Mouse (Mus musculus) thymus, postnatal 36 days (tissue): ENCODE measurements at regions not wholly inside any gene's neighbourhood (a gene's known extent, or its start where the extent isn't known, plus 50 kb on each side); places are given as distances from the start of the nearest gene placed in this dataset.
"Not testable (repeated sequence)": the region's sequence is repeated elsewhere in the genome, so short reads cannot be mapped to it uniquely, and the experiment has no call there.

ENCODE experiments used
- DNase-seq, 2 experiments: peaks; one replicate each; pipeline ENCODE4 v3.0.0; 2022; ENCODE audit warnings: mixed read lengths in 2 of 2

- DNase-seq: no peak
Observed at GRCm38 (mm10) chr1:194435060-194435459, 183.0 kb upstream of the Plxna2 start.

- DNase-seq: no peak
Observed at GRCm38 (mm10) chr1:194428586-194428985, 189.4 kb upstream of the Plxna2 start.

GRCm38 (mm10) chr1:194426293-194426692, 191.7 kb upstream of the Plxna2 start:
- DNase-seq: no peak

- DNase-seq: no peak
Observed at GRCm38 (mm10) chr1:194424201-194424600, 193.8 kb upstream of the Plxna2 start.

- no peak for DNase-seq
Observed at GRCm38 (mm10) chr1:194412193-194412592, 205.8 kb upstream of the Plxna2 start.

GRCm38 (mm10) chr1:194411788-194412187, 206.2 kb upstream of the Plxna2 start:
- DNase-seq: no peak

GRCm38 (mm10) chr1:194399281-194399680, 218.7 kb upstream of the Plxna2 start:
- no peak for DNase-seq

- DNase-seq: no peak
Observed at GRCm38 (mm10) chr1:194396754-194397460, 221.1 kb upstream of the Plxna2 start.

- DNase-seq: no peak
Observed at GRCm38 (mm10) chr1:194393720-194394119, 224.3 kb upstream of the Plxna2 start.

GRCm38 (mm10) chr1:194390202-194390601, 227.8 kb upstream of the Plxna2 start:
- no peak for DNase-seq

GRCm38 (mm10) chr1:194378135-194378534, 239.9 kb upstream of the Plxna2 start:
- DNase-seq: no peak

GRCm38 (mm10) chr1:194373511-194373910, 244.5 kb upstream of the Plxna2 start:
- not testable (repeated sequence) for DNase-seq

GRCm38 (mm10) chr1:194363917-194364316, 254.1 kb upstream of the Plxna2 start:
- DNase-seq: no peak

- DNase-seq: no peak
Observed at GRCm38 (mm10) chr1:194363129-194363768, 254.8 kb upstream of the Plxna2 start.

GRCm38 (mm10) chr1:194362298-194362697, 255.7 kb upstream of the Plxna2 start:
- DNase-seq: no peak

GRCm38 (mm10) chr1:194361316-194361715, 256.7 kb upstream of the Plxna2 start:
- no peak for DNase-seq

GRCm38 (mm10) chr1:194354332-194355120, 263.5 kb upstream of the Plxna2 start:
- no peak for DNase-seq

- no peak for DNase-seq
Observed at GRCm38 (mm10) chr1:194345304-194346033, 272.5 kb upstream of the Plxna2 start.

GRCm38 (mm10) chr1:194342568-194342967, 275.4 kb upstream of the Plxna2 start:
- DNase-seq: no peak

GRCm38 (mm10) chr1:194341758-194342157, 276.3 kb upstream of the Plxna2 start:
- DNase-seq: no peak

- no peak for DNase-seq
Observed at GRCm38 (mm10) chr1:194334752-194335719, 283.0 kb upstream of the Plxna2 start.

- no peak for DNase-seq
Observed at GRCm38 (mm10) chr1:194332639-194333038, 285.4 kb upstream of the Plxna2 start.
